Mouse (Mus musculus) cerebellum, adult 11-12 months (tissue): ENCODE results near the gene Cyb561d1.
"Not testable (repeated sequence)": the region's sequence is repeated elsewhere in the genome, so short reads cannot be mapped to it uniquely, and the experiment has no call there.

Source experiments
- DNase-seq: peaks from one replicate; pipeline ENCODE4 v3.0.0; 2022

The Cyb561d1 gene

DNA sequence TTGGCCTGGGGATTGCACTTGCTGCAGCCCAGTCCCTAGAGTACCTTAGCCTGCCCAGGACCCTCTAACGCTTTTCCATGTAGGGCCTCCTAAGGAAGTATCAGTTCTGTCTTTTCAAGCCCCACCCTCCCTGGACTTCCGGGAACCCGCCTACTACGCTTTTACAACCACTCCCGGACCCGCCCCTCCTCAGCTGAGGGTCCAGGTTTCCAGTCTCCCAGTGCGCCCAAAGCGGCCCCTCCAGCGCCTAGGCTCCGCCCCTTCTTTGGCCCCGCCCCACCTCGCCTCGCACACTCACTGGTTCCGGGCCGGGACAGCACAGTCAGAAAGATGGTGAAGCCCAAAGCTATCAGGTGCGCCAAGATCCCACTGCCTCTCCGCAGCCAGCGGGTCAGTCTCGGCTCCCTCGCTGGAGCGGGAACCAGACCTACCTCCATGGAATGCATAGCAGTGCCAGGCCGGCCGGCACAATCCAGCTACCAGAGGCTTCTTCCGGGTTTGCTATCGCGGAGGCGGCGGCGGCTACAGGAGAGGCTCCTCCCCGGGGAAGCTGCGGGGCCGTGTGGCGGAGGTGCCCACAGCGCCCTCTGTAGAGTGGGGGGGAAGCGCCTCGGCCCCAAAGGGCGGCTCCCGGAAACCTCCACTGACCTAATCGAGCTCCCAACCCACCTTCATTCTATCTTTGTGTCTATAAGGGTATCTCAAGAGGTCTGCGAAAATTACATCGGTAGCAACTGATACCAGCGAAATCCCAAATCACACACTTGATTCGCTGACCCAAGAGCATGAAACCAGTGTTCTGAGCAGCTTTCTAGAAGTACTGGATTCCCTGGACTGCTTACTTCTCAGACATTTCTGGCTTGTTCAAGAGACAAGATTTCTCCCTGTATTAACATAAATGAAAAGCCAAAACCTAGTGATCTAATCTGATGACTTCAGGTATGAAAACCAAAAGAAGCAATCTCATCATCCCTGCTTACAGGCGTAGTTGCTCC lies at the start of gene Cyb561d1:
TSS of gene Cyb561d1 (minus strand) at position 884 of the 995 bp plus-strand sequence.
- DNase-seq: peak; percentile 89

DNA sequence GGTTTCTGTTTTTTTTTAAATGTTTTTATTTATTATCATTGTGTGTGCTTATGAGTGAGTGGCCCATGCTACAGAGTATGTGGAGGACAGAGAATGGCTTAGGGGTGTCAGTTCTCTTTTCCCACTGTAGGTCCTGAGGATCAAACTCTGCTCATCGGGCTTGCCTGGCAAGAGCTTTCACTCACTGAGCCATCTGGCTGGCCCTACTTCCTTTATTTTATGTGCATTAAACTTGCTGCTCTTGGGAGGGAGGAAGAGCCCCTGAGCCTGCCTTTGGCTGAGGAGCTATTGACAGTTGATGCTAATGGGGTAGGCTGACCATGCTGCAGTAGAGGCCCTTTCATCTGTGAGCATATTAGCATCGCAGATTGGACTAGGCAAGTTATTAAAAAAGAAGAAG lies 45.8 kb upstream of the Cyb561d1 start:
- DNase-seq: no peak

DNA sequence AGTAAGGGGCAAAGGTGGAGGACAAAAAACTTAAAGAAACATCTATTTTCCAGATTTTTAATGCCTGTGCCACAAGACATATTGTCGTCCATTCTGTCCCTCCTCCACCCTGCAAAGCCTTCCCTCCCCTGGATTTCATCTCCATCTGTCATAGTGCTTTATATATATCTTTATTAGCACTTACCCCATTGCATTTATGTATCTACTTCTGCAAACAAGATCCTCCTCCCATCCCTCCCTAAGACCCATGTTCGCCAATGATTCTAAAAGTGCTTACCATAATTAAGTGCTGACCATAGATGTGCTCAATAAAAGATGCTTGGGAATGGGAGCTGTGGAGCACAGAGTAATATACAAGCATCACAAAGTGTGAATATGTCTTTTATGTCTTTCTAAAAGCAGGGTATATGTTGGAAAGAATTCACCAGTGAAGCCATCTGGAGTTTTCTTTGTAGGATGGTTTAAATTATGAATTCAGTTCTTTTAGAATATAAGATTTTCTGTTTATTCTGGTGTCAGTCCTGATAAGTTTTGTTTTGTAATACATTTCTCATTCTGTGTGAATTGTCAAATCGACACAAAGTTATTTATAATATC lies 40.3 kb upstream of the Cyb561d1 start:
- DNase-seq: no peak

DNA sequence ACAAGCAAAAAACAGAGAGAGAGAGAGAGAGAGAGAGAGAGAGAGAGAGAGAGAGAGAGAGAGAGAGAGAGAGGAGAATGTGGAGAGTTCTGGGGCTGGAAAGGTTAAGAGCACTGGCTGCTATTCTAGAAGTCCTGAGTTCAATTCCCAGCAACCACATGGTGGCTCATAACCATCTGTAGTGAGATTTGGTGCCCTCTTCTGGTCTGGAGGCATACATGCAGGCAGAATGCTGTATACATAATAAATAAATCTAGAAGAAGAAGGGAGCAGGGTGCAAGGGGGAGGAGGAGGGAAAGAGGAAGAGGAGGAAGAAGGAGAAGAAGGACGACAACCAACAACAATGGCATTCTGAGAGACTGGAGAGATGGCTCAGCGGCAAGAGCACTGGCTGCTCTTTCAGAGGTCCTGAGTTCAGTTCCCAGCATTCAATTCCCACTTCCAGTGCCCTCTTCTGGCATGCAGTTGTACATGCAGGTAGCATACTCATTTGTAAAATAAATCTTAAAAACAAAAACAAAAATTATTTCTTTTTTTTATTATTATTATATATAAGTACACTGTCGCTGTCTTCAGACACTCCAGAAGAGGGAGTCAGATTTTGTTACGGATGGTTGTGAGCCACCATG lies 36.6 kb upstream of the Cyb561d1 start:
- not testable (repeated sequence) for DNase-seq

DNA sequence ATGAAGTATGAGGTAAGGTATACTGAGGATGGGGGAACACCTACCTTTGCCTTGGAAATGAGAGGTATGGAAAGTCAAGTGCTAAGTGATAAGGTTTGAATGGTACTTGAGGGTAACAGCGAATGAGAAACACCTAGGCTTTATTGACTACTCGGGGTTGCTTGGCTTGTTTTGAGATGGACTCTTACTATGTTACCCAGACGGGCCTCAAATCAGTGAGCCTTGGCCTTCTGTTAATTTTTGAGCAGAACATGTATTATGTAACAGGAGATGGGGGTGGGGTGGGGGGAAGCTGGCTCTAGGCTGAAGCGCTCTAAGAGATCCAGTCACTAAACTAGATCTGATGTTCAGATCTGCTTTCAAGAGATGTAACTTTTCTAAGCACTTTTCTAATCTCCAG lies 30.6 kb upstream of the Cyb561d1 start:
- DNase-seq: no peak

DNA sequence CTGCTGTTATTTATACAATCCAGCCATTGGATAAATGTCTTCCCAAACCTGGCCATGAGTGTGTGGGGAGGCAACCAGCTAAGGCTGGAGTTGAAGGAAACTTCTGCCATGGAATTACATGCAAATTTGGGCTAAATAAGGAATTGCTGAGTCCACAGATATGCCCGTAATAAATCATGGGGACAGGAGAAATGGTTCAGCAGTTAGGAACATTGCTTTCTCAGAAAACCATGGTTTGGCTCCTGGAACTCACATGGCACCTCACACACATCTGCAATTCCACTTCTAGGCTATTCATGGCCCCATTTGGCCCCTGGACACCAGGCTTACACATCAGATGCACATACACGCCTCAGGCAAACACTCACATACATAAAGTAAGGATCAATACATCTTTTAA lies 26.5 kb upstream of the Cyb561d1 start:
- DNase-seq: no peak

DNA sequence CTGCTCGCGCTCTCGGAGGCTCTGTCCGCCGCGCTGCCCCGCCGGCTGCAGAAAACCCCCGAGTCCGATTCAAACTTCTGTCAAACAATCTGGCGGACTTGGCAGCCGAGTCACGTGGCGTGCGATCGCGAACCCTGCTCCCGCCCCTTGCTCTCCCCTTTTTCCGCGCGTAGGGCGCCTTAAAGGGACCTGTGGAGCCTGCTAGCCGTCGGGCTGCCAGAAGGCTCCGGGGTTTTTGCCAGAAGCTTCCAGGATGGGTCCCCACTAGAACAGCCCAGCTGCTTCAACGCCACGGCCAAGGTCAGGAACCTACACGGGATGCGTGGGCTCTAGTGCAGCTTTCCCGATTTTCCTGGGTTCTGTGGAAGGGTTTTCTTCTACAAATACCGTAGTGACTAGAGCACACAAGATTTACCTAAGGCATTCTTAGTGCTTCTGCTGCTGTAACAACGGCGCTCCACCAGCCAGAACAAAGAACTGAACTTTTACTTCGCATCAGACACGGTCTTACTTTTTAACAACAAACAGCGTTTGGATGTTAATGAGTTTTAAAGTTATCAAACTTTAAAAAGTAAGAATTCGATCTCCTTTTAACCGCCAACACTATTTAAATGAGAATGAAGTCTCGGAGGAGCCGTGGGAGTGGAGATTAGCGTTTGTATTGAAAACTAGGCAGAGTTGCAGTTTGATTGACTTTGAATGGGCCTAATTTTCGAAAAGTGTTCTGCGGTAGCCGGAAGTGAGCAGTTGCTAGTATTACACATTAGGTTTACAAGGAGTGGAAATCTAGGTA lies 25.7 kb upstream of the Cyb561d1 start, which contains the start of gene Sypl2:
TSS of gene Sypl2 (minus strand) at position 91 of the 793 bp plus-strand sequence.
- DNase-seq: peak; percentile 12

DNA sequence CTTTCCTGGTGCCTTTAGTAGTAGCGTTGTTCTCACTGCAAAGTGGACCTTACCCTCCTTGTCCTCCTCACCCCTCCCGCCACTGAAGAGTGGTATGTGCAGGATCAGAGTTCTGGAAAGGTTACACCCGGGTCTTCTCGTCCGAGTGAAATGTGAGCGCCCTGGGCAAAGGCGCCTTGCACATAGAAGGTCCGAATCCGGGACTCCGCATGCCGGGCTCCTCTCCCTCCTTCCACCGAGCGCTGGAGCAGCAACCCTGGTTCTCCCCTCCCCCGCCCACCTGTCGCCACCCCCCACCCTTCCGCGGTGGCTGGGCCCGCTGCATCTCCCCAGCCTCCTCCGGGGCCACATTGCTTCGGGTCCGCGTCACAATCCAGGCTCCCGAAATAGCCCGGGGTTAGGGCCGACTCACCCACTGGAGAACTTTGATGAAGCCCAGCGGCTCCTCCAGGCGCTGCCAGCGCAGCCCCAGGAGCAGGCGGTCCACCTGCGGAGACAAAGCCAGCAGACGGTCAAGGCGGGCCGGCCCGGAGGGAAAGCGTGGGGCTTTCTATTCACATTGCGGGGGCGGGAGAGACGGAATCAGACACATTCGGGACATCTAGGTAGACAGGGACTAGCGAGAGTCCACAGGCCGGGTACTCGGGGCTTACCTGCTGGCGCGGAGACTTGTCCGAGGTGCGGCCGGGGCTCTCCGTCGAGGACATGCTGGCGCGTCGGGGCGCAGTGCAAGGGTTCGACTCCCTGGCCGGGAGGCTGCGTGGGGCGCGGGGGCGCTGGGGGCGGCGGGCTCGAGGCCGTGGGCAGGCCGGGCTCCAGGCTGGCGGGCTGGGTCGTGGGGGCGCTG lies 24.9 kb upstream of the Cyb561d1 start:
- no peak for DNase-seq

DNA sequence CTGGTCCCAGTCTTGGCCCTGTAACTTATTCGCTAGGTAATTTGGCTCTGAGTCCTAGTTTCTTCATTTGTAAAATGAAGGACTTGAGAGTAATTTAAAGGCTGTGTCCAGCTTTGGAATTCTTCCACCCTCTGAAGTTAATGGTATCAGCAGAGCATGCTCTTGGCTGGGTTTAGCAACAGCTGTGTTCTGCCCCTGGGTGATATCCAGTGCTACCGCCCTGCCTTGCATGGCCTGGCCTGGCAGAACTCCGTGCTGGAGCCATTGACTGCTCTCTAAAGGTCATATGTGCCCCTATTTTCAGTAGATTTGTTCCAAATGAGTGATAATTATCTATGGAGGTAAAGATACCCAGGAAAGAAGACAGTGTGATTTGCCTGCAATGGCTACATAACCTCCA lies 19.6 kb upstream of the Cyb561d1 start:
- DNase-seq: no peak

DNA sequence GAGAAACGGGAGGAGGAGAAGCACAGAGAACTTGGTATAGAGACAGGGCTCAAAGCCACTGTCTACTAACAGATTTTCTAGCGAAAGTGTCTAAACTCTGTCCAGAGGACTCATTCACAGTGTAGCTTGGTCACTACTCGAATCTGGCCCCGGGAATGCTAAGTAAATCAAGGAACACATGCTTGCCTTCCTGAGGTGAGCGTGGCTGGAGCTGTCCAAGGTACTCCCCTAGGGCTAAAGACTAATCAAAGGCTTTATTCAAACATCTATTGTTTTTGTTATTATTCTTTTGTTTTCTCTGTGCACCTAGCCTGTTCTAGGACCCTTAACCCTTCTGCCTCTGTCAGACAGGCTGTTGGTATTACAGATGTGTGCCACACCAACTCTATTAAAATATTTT lies 13.7 kb upstream of the Cyb561d1 start:
- no peak for DNase-seq

DNA sequence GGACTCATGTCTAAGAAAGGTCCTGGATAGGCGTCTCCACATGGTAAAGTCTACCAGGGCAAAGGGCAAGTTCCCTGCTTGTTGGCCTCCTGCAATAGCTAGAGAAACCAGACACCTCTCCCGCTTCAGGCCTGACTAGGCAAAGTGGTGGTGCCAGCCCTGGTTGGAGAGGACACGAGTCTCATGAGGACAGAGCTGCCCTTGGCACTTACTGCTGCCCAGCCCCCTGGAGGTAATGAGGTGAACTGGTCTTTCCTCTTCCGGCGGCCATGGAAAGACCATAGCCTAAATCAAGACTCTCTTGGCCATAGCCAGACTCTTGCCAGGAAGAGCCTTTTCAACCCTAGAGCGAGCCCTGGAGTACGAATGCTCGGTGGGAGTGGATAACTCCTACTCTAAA lies 11.4 kb upstream of the Cyb561d1 start:
- peak; percentile 64 for DNase-seq

DNA sequence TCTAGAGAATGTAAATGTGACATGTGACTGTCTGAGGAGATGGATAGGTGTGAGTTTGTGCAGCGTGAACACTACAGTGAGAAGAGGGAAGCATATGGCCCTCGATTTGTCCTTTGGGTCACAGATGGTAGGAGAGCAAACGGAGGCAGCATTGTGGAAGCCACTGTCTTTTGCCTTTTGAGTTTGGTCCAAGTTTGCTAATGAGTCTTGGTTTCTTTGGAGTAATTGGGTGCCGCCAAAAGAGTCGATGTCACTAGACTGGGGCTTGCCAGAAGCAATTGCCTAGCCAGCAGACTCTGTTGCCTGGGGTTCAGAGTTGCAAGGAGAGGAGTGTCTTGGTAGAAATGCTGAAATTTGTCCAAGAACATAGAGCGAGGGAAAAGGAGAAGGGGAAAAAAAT lies 10.8 kb upstream of the Cyb561d1 start:
- peak; percentile 72 for DNase-seq

DNA sequence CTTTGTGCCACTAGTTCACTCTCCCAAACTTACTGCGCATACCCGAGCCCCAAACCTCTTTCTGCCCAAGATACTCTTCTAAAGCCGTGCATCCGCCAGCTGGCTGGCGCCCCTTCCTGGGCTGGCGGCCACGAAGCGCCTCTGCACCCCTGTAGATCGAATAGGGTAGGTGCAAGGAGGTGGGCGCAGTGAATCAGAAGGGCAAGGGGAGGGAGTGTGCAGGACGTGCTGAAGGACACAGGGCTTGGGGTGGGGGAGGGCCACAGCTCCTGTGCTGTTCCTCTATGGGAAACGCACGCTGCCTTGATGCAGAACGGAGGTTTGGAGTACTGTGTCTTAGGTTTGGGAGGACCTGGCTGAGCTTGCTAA lies 9.7 kb upstream of the Cyb561d1 start, which contains the start of gene Atxn7l2:
TSS of gene Atxn7l2 (minus strand) at position 164 of the 369 bp plus-strand sequence.
- no peak for DNase-seq

DNA sequence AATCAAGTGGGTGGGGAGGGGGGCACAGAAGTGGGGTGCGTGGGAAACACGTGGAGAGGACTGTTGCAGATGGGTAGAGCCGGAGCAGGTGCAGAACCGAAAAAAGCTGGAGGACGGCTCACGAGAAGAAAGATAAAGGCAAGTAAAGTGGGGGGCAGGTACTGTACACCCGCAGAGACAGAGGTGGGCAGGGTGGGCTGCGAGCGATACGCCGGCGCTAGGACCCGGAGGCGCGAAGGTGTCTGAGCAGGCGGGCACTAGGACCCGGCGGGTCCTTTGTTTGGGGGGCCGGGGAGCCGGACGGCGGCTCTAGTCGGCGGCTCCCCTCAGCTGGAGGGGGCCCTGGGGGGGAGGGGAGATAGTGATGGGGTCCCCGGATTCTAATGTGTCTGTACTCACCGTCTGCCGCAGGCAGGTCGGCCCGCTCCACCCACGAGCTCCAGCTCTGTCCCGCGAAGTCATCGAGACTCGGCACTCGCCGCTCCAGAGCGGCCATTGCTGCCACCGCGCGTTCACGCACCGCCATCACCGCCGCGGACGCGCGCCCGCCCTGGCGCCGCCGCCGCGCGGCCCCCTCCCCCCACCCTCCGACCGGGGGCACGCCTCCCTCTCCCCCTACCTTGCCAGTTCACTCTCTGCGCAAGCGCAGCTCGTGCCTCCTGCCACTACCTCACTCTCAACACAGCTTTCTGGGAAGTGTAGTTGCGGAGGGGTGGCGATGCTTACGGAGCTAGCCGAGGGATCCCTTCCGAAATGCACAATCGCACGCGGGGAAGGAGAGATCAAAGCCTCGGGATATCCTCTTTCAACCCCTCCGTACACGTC lies 9.1 kb upstream of the Cyb561d1 start:
- DNase-seq: peak; percentile 97

DNA sequence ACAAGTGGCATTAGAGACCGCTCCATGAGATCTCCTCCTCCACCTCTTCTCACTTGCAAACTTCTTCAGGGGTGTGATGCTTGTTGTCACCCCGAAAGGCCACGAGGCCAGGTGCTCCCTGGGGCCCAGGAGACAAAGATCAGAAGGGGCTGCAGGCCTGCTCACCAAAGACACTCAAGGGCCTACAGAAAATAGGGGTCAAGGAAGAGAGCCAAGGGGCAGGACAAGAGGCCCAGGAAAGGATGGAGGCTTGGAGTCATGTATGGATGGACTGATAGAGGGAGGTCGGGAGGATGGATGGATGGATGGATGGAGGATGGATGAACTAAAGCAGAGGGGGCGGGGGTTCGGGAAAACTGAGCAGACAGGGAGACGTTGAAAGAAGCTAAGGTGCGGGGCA lies 8.5 kb upstream of the Cyb561d1 start:
- peak; percentile 71 for DNase-seq

DNA sequence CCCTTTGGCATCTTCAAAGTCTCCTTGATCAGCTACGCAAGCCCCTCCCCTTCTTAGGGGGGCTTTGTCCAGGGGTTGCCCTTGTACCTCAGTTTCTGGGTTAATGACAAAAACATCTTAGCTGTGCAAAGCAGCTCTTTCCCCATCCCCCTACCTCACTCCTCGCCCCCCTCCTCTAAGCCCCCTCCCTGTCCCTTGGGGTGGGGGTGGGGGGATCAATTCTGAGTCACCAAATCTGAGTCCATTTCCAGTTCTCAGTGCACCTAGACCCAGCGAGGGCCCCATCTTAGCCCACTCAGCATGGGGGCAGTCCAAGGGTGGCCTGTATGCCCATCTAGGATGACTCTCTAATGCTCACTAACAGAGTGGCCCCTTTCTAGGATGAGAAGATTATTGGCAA lies 8.0 kb upstream of the Cyb561d1 start:
- peak; percentile 68 for DNase-seq

DNA sequence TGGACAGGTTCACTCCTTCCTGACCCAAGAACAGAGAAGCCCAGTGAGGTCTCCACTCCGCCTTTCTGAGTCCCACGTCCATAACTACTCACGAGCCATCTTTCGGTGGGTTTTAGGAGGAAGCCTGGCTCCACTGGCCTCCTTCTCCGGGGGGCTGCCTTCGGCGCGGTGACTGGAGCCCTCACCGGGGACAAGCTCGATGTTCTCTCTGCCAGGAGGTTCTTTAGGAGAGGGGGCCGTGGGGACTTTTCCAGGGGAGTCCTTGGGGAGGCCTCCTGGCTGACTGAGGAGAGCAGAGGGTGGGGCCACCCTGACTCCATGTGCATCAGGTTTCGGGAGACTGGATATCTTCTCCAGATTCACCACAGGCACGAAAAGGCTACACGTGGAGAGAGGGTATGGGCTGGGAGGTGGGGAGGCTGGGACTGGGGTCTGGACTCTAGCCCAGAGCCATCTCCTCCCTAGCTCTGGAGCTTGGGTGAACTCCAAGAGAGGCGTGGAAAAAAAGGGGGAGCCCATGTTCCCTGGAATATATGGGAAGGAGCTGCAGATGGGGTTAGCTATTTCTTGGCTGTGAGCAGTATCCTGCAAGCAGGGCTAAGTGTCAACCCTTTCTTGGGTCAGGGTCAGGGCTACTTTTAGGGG lies 5.8 kb upstream of the Cyb561d1 start:
- DNase-seq: peak; percentile 47

DNA sequence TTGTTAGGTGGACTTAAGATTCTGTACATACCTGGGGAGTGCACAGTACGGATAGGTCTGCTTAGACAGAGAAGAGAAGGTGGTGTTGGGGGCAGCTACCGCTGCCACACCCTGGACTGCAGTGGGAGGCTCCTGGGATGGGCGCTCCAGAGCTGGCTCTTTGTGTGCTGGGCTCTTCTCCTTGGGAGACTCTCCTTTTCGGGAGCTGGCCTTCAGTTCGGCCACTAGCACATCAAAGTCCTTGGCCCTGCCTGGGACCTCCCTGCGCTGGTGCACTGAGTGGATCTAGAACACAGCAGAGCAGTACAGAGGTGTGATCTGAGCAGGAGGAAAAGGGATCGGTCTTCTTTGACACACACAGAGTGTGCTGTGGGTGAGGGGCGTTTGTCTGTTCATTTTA lies 4.6 kb upstream of the Cyb561d1 start:
- DNase-seq: peak; percentile 35

DNA sequence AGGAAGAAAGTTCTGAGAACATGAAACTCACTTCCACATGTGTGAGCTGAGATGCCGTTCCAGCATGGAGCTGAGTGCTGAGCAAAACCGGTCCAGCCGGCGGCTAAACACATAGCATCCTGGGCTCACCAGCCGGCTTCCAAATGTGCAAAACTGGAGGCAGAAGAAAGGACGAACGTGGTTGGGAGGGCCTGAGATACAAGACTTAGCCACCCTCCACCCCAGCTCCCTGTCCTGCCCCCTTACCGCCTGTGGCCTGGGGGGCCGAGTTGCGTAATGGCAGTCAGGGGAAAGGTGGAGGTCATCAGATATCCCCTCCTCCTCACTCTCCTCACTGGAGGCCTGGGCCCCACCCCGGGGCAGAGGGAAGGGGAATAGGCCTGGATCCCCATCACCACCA lies 3.5 kb upstream of the Cyb561d1 start:
- DNase-seq: peak; percentile 41

DNA sequence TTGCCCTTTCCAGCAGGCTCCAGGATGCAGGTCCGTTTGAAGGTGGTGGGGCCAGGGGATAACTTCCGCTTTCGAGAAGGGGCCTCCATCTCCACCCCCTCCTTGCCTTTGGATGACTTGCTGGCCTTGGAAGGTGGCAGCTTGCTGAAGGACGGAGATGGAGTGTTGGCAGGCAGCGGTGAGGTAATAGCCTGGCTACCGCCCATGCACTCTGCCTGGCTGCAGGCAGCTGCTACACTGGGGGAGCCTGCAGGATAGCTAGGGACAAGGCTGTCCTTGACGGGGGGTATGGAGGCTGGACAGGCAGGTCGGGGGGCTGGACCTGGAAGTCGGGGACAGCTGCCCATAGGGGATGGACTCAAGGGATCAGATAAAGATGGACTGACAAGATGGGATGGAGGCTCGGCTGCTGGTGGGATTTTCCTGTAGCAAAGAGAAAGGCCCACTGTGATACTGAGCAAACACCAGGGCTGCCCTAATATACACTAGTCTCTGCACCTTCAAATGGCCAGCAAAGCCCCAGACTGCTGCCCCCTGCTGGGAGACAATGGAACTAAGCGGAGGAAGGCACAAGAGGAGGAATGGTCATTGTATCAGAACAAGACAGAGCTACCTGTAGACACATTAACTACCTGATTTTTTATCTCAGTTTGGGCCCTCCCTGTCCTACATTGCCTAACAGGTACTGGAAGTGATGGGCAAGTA lies 2.8 kb upstream of the Cyb561d1 start:
- peak; percentile 84 for DNase-seq
